Mouse (Mus musculus) thymus, adult 2 months (tissue): Measurements from ENCODE around the gene Dhrs2. TPM values are rescaled to one million over a fixed set of nuclear protein-coding genes. Genes with fewer than 3 reads are reported as not detected.

Experiments used
- DNase-seq: peaks from one replicate; pipeline ENCODE4 v3.0.0; 2021
- H3K27ac ChIP-seq: fragments of 200-500 bp; 2 replicates; pipeline ENCODE4 v1.5.1; 2012; ENCODE audit warnings: low read length, control low read depth; ENCODE audit not compliant: control insufficient read depth, insufficient read depth
- H3K27me3 ChIP-seq: fragments of 200-500 bp; 2 replicates; pipeline ENCODE4 v1.6.1; 2012; ENCODE audit warnings: mild to moderate bottlenecking, low read length, moderate library complexity, mixed read lengths; ENCODE audit not compliant: control insufficient read depth, insufficient read depth
- H3K36me3 ChIP-seq: fragments of 200-500 bp; 2 replicates; pipeline ENCODE4 v1.6.1; 2012; ENCODE audit warnings: mild to moderate bottlenecking, low read length, moderate library complexity; ENCODE audit not compliant: control insufficient read depth, insufficient read depth
- H3K4me1 ChIP-seq: fragments of 200-500 bp; replicated peaks from 2 replicates; pipeline ENCODE4 v1.6.1; 2012; ENCODE audit warnings: low read length; ENCODE audit not compliant: control insufficient read depth, insufficient read depth
- H3K4me3 ChIP-seq: fragments of 200-500 bp; 2 replicates; pipeline ENCODE4 v1.5.1; 2012; ENCODE audit warnings: mild to moderate bottlenecking, low read length, control low read depth, moderate library complexity; ENCODE audit not compliant: control insufficient read depth, insufficient read depth
- CTCF ChIP-seq: fragments of 200-500 bp; IDR thresholded peaks from 2 replicates; pipeline ENCODE4 v1.5.1; 2012; ENCODE audit warnings: mild to moderate bottlenecking, control low read depth, low read length, moderate library complexity, borderline replicate concordance; ENCODE audit not compliant: control insufficient read depth, poor library complexity, insufficient read depth; ENCODE audit errors: extremely low read depth
- POLR2A ChIP-seq: fragments of 200-500 bp; IDR thresholded peaks from 2 replicates; pipeline ENCODE4 v1.6.1; 2012; ENCODE audit warnings: mild to moderate bottlenecking, low read length, control low read depth, moderate library complexity; ENCODE audit not compliant: control insufficient read depth, poor library complexity, insufficient read depth; ENCODE audit errors: extremely low read depth
- WGBS: fragments of 180-500 bp; shearing (Covaris S2); methylation state at CpG from one replicate; pipeline ENCODE4 v1.1.7; 2018; 5-methylcytosine and 5-hydroxymethylcytosine counted together
- polyA plus RNA-seq: library from polyadenylated mRNA; depleted of rRNA; stranded (reverse); fragments of >200 nt; gene quantifications from 2 replicates; pipeline ENCODE4 v1.2.3, GENCODE M21; 2012

The Dhrs2 gene
- polyA plus RNA-seq, 1 experiment = 0.50 TPM

- Histone ChIP-seq H3K27ac (no peak overlapping the region), H3K4me1 (peaks cover 14% of the 10 kb centered on the region), H3K4me3 (no peak overlapping the region), H3K36me3 (no peaks in the 10 kb centered on the region), H3K27me3 (no peaks in the 10 kb centered on the region)
- TF ChIP-seq POLR2A (no peak), CTCF (no peak)
- 88% methylated on average over 9 of the region's 9 CpGs for WGBS
- DNase-seq = no peak
Observed at GRCm38 (mm10) chr14:55189351-55189769, 32.4 kb upstream of the Dhrs2 start.

DNA sequence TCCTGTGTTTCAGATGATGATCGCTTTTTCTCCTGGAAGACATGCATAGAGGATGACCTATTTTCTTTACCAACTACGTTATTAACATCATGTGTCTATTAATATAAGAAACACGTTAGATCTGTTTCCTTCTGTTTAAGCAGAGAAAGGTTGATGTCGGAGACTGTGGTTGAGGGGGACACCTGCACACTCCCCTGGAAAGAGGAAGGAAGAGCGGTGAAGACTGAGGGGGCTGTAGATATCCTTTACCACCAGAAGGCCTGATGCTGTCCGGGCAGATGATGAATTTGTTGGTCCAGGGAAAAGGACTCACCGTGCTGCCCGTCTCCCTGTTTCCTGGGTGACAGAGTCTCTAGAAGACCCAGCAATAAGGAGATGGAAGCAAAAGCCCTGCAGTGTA lies 28.5 kb upstream of the Dhrs2 start:
- peaks cover 20% of the 10 kb centered on the region for H3K4me1 ChIP-seq
- TF ChIP-seq POLR2A (no peak), CTCF (no peak)
- 5% methylated on average over 8 of the region's 8 CpGs for WGBS
- no peaks in the 10 kb centered on the region for H3K27me3 ChIP-seq
- peak overlapping the region; percentile 28; the same call in 1 of the 2 replicates for H3K27ac ChIP-seq
- DNase-seq = no peak
- no peaks in the 10 kb centered on the region for H3K36me3 ChIP-seq
- peak overlapping the region; percentile 45 for H3K4me3 ChIP-seq

GRCm38 (mm10) chr14:55193876-55194635 lies 27.8 kb upstream of the Dhrs2 start:
- DNase-seq = peak; percentile 33
- 8% methylated on average over 14 of the region's 14 CpGs for WGBS
- Histone ChIP-seq H3K27me3 (no peaks in the 10 kb centered on the region), H3K27ac (peak overlapping the region; percentile 5; the same call in 1 of the 2 replicates), H3K36me3 (no peaks in the 10 kb centered on the region), H3K4me3 (peak overlapping the region; percentile 45), H3K4me1 (peaks cover 20% of the 10 kb centered on the region)
- TF ChIP-seq CTCF = no peak
- TF ChIP-seq POLR2A = no peak

DNA sequence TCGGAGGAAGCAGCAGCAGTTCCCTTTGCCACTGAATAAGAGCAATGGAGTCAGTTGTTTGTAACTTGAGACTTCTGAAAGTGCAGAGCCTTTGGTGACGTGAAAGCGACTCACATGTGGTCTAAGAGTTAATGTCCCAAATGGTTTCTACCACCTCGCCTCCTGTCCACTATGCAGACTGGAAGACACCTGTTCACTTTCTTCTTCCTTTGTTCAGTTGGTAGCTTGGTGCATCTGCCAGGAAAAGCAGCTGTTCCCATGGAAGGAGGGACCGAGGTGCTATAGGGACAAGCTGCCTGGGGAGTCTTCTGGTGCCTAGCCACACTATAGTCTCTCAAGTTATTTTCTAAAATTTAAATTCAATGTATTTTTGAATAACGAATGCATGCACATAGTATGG lies 27.0 kb upstream of the Dhrs2 start:
- Histone ChIP-seq H3K36me3 (no peaks in the 10 kb centered on the region), H3K27me3 (no peaks in the 10 kb centered on the region), H3K27ac (no peak overlapping the region), H3K4me3 (peak overlapping the region; percentile 45; the same call in 1 of the 2 replicates), H3K4me1 (peaks cover 20% of the 10 kb centered on the region)
- no peak for TF ChIP-seq POLR2A
- whole genome bisulfite sequencing = 47% methylated on average over 6 of the region's 6 CpGs
- DNase-seq = no peak

DNA sequence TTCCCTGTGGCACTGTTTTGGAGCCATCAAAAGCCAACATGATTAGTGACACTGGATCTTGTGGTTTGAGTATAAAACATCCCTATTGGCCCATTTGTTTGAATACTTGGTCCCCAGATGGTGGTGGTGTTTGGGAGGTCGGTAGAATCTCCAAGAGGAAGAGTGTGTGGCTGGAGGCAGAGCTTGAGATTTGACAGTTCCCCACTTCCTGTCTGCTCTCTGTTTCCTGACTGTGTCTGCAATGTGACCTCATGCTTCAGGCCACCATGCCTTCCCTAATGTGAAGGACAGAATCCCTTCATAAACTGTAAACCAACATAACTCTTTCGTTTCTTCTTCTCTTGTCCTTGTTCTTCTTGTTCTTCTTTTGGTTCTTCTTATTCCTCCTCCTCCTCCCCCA lies 24.7 kb upstream of the Dhrs2 start:
- Histone ChIP-seq H3K36me3 (no peaks in the 10 kb centered on the region), H3K4me3 (no peak overlapping the region), H3K27me3 (no peaks in the 10 kb centered on the region), H3K4me1 (peaks cover 20% of the 10 kb centered on the region), H3K27ac (no peak overlapping the region)
- no peak for DNase-seq
- TF ChIP-seq CTCF = no peak
- TF ChIP-seq POLR2A = no peak
- 6% methylated on average over 2 of the region's 2 CpGs for WGBS

DNA sequence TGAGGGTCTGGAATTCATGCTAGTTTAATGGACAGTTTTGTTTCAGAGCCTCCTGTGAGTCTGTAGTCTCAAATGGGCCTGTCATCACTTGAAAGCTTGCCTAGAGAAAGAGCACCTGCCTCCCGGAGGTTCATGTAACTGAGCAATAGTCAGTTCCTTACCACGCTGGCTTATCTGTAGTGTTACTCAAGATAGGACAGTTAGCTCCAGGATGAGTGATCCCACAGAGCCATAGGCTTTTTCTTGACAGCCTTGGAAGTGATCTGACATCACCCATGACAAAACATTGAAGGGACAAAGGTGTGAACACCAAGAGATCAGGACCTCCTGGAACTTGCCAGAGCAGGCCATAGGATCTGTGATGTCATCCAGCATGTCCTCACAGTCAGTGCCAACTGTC lies 23.6 kb upstream of the Dhrs2 start:
- H3K27me3 ChIP-seq = no peaks in the 10 kb centered on the region

More for the DNA sequence above, 23.6 kb upstream of the Dhrs2 start:
- WGBS = 88% methylated on average over 2 of the region's 2 CpGs
- TF ChIP-seq CTCF = no peak
- no peak for TF ChIP-seq POLR2A
- Histone ChIP-seq H3K36me3 (no peaks in the 10 kb centered on the region), H3K4me1 (peaks cover 13% of the 10 kb centered on the region), H3K27ac (no peak overlapping the region), H3K4me3 (no peak overlapping the region)
- DNase-seq = no peak
